ENCODE assay signal across 32 mouse cellular contexts in the genomic region with DNA sequence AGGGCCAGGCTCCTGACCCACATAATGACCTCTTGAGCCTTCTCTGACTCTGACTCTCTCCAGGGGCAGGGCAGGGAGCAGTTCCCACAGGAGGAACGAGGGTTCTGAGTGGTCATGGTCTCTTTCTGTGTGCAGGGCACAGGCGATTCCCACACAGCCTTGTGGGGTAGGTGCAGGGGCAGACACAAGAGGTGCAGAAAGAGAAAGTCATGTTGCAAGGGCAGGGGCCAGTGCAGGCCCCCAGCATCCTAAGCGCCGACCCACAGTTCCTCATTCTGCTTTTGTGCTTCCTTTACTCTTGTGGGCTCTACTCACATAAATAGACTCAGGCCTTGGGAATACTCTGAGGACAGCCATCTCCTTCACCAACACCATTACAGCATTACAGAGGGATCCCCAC. TPM values are rescaled to one million over a fixed set of nuclear protein-coding genes. Genes with fewer than 3 reads are reported as not detected.
DNase-seq lines count a peak whose midpoint lies in the region; ATAC-seq and TF ChIP-seq lines count a peak whose summit lies in the region.
"Had no signal": no experiment of that assay in that cellular context is flagged by ENCODE, and none has a peak within 500 bp of the region (broad histone marks: within the 10 kb centered on the region; RNA-seq: fewer than 3 reads in every experiment).

No protein-coding gene starts in this region.

- DNase-seq in heart, adult 11 months, result peak; percentile 68
- no peak for DNase-seq in heart, adult 8-10 months (ENCODE audit: low spot score)
- no peak for DNase-seq in liver, postnatal 0 days
- DNase-seq in liver, result no peak
- DNase-seq in ovary, postnatal 36 days (ENCODE audit: low spot score), result no peak
- DNase-seq: adrenal gland, postnatal 10 days; adrenal gland, postnatal 36 days; cerebellum, adult 11-12 months; cerebellum, adult 8-10 months; cerebellum, postnatal 10 days; gastrocnemius, postnatal 10 days; gastrocnemius, postnatal 36 days; heart, adult 18-20 months; heart, postnatal 14 days; heart, postnatal 4 days had no signal

- peaks cover 5% of the 10 kb centered on the region for H3K4me1 ChIP-seq in liver, postnatal 0 days (ENCODE audit: insufficient read depth)
- no peaks in the 10 kb centered on the region for H3K4me1 ChIP-seq in forebrain, embryonic 13.5 days
- H3K4me1 ChIP-seq: embryonic facial prominence, embryonic 13.5 days; forebrain, embryonic 12.5 days; heart, embryonic 10.5 days; heart, embryonic 13.5 days; hindbrain, embryonic 13.5 days; intestine, embryonic 15.5 days had no signal

- peak overlapping the region; percentile 8 for H3K4me3 ChIP-seq in liver, postnatal 0 days (ENCODE audit: low read depth, low read length)
- H3K4me3 ChIP-seq in forebrain, embryonic 13.5 days, result no peak overlapping the region
- H3K4me3 ChIP-seq: embryonic facial prominence, embryonic 10.5 days; embryonic facial prominence, embryonic 13.5 days; erythroblast, embryonic 14.5 days; forebrain, embryonic 12.5 days; heart, embryonic 10.5 days; heart, embryonic 13.5 days; hindbrain, embryonic 13.5 days; intestine, embryonic 15.5 days had no signal

- H3K27ac ChIP-seq in liver, postnatal 0 days (ENCODE audit: low read depth), result no peak overlapping the region
- no peak overlapping the region for H3K27ac ChIP-seq in forebrain, embryonic 13.5 days
- H3K27ac ChIP-seq: embryonic facial prominence, embryonic 10.5 days; embryonic facial prominence, embryonic 13.5 days; forebrain, embryonic 12.5 days; heart, embryonic 10.5 days; heart, embryonic 13.5 days; hindbrain, embryonic 13.5 days; intestine, embryonic 15.5 days had no signal

- no peak for TF ChIP-seq CTCF in liver, postnatal 0 days (IDR thresholded peaks at IDR 0.05; ENCODE audit: low read depth)

- H3K4me2 ChIP-seq in liver, postnatal 0 days (ENCODE audit: low read depth, low read length), result peak overlapping the region; percentile 15; the same call in 1 of the 2 replicates
- no peak overlapping the region for H3K4me2 ChIP-seq in forebrain, embryonic 13.5 days
- H3K4me2 ChIP-seq: embryonic facial prominence, embryonic 13.5 days; forebrain, embryonic 12.5 days; heart, embryonic 13.5 days; hindbrain, embryonic 13.5 days; intestine, embryonic 15.5 days had no signal

- no peaks in the 10 kb centered on the region for H3K27me3 ChIP-seq in liver, postnatal 0 days (ENCODE audit: insufficient read depth, low read length)
- H3K27me3 ChIP-seq in forebrain, embryonic 13.5 days, result no peaks in the 10 kb centered on the region
- H3K27me3 ChIP-seq: embryonic facial prominence, embryonic 13.5 days; hindbrain, embryonic 13.5 days; intestine, embryonic 15.5 days had no signal

- no peak for TF ChIP-seq EP300 in liver, postnatal 0 days (IDR thresholded peaks at IDR 0.05; ENCODE audit: low read depth)

- H3K36me3 ChIP-seq in liver, postnatal 0 days (replicated peaks; ENCODE audit: insufficient read depth, low read length), result no peaks in the 10 kb centered on the region
- H3K36me3 ChIP-seq in forebrain, embryonic 13.5 days (ENCODE audit: poor library complexity, severe bottlenecking), result no peaks in the 10 kb centered on the region
- H3K36me3 ChIP-seq: embryonic facial prominence, embryonic 10.5 days; embryonic facial prominence, embryonic 13.5 days; forebrain, embryonic 12.5 days; G1E; heart, embryonic 10.5 days; heart, embryonic 13.5 days; hindbrain, embryonic 13.5 days; intestine, embryonic 15.5 days had no signal

- WGBS in liver, postnatal 0 days (ENCODE audit: insufficient replicate concordance), result 15% methylated on average over 4 of the region's 4 CpGs
- 74% methylated on average over 4 of the region's 4 CpGs for WGBS in forebrain, embryonic 13.5 days

- H3K9ac ChIP-seq in liver, postnatal 0 days (replicated peaks), result no peak overlapping the region
- no peak overlapping the region for H3K9ac ChIP-seq in forebrain, embryonic 13.5 days
- H3K9ac ChIP-seq: embryonic facial prominence, embryonic 13.5 days; forebrain, embryonic 12.5 days; heart, embryonic 13.5 days; hindbrain, embryonic 13.5 days; intestine, embryonic 15.5 days had no signal

- no peak for ATAC-seq in liver, postnatal 0 days
- peak; percentile 71; the same call in 1 of the 2 replicates for ATAC-seq in common myeloid progenitor, adult 5-6 weeks (replicated peaks; ENCODE audit: low read depth, poor library complexity, severe bottlenecking)
- peak; percentile 72 for ATAC-seq in megakaryocyte, adult 5-6 weeks (ENCODE audit: poor library complexity, severe bottlenecking)
- ATAC-seq in forebrain, embryonic 13.5 days, result no peak
- ATAC-seq: forebrain, embryonic 16.5 days; hindbrain, embryonic 16.5 days; intestine, embryonic 15.5 days; Patski had no signal

- no peaks in the 10 kb centered on the region for H3K9me3 ChIP-seq in liver, postnatal 0 days (ENCODE audit: low read length)
- no peaks in the 10 kb centered on the region for H3K9me3 ChIP-seq in forebrain, embryonic 13.5 days (replicated peaks)
- H3K9me3 ChIP-seq: embryonic facial prominence, embryonic 10.5 days; embryonic facial prominence, embryonic 13.5 days; forebrain, embryonic 12.5 days; G1E; heart, embryonic 10.5 days; heart, embryonic 13.5 days; hindbrain, embryonic 13.5 days; intestine, embryonic 15.5 days had no signal

RNA-seq across cellular contexts. Expression of gene 4930438A08Rik, which starts 1.2 kb away (rescaled TPM):
- not detected for total RNA-seq in heart, adult 8-10 months (2022)
- 4.9 and 7.0 TPM in 2 replicates for polyA plus RNA-seq in liver, postnatal 0 days (2015; fragmentation: Nextera tagmentation; extraction: Ambion mirVana)
- total RNA-seq in common myeloid progenitor, adult 5-6 weeks (2017), result 0.41 and 0.92 TPM in 2 replicates
- total RNA-seq in megakaryocyte, adult 5-6 weeks (2015), result 12.5 and 18.7 TPM in 2 replicates
- 23.6 and 30.1 TPM in 2 replicates for total RNA-seq in megakaryocyte, adult 5-6 weeks (2017)
- polyA plus RNA-seq in forebrain, embryonic 13.5 days (2015; fragmentation: Nextera tagmentation; extraction: Ambion mirVana), result not detected in 2 replicates
- total RNA-seq: adrenal gland, adult 18-20 months; adrenal gland, postnatal 36 days; gastrocnemius, adult 18-20 months; gastrocnemius, postnatal 10 days; gastrocnemius, postnatal 36 days; heart, adult 18-20 months; heart, postnatal 14 days; heart, postnatal 4 days had no signal
- polyA plus RNA-seq: embryonic facial prominence, embryonic 10.5 days; embryonic facial prominence, embryonic 13.5 days; erythroblast, embryonic 14.5 days; forebrain, embryonic 12.5 days; forebrain, embryonic 16.5 days; G1E; heart, embryonic 10.5 days; heart, embryonic 13.5 days; intestine, embryonic 15.5 days; Patski had no signal

RNA-seq across cellular contexts. Expression of gene Zfp692, which starts 31.1 kb away (rescaled TPM):
- total RNA-seq in heart, adult 8-10 months (2022), result 1 to 10 TPM; 3.0 to 5.0 (median 3.5) TPM
- 3.3 and 4.0 TPM in 2 replicates for polyA plus RNA-seq in liver, postnatal 0 days (2015; fragmentation: Nextera tagmentation; extraction: Ambion mirVana)
- 15.8 and 19.3 TPM in 2 replicates for total RNA-seq in common myeloid progenitor, adult 5-6 weeks (2017)
- total RNA-seq in megakaryocyte, adult 5-6 weeks (2015), result 5.6 and 9.7 TPM in 2 replicates
- total RNA-seq in megakaryocyte, adult 5-6 weeks (2017), result 8.6 and 9.2 TPM in 2 replicates
- 28.9 and 31.4 TPM in 2 replicates for polyA plus RNA-seq in forebrain, embryonic 13.5 days (2015; fragmentation: Nextera tagmentation; extraction: Ambion mirVana)

RNA-seq across cellular contexts. Expression of gene Zfp672, which starts 54.4 kb away (rescaled TPM):
- 10 to 100 TPM; 41.4 to 45.8 (median 45.2) TPM for total RNA-seq in heart, adult 8-10 months (2022)
- 44.4 and 46.2 TPM in 2 replicates for polyA plus RNA-seq in liver, postnatal 0 days (2015; fragmentation: Nextera tagmentation; extraction: Ambion mirVana)
- total RNA-seq in common myeloid progenitor, adult 5-6 weeks (2017), result 23.0 and 25.8 TPM in 2 replicates
- total RNA-seq in megakaryocyte, adult 5-6 weeks (2015), result 26.9 and 28.8 TPM in 2 replicates
- 14.7 and 19.2 TPM in 2 replicates for total RNA-seq in megakaryocyte, adult 5-6 weeks (2017)
- polyA plus RNA-seq in forebrain, embryonic 13.5 days (2015; fragmentation: Nextera tagmentation; extraction: Ambion mirVana), result 38.1 and 40.5 TPM in 2 replicates

RNA-seq across cellular contexts. Expression of gene Sh3bp5l, which starts 54.8 kb away (rescaled TPM):
- 10 to 100 TPM; 25.4 to 36.8 (median 30.4) TPM for total RNA-seq in heart, adult 8-10 months (2022)
- polyA plus RNA-seq in liver, postnatal 0 days (2015; fragmentation: Nextera tagmentation; extraction: Ambion mirVana), result 10.5 and 11.0 TPM in 2 replicates
- 12.7 and 13.5 TPM in 2 replicates for total RNA-seq in common myeloid progenitor, adult 5-6 weeks (2017)
- total RNA-seq in megakaryocyte, adult 5-6 weeks (2015), result 3.8 and 4.1 TPM in 2 replicates
- 13.6 and 20.5 TPM in 2 replicates for total RNA-seq in megakaryocyte, adult 5-6 weeks (2017)
- 43.9 and 48.0 TPM in 2 replicates for polyA plus RNA-seq in forebrain, embryonic 13.5 days (2015; fragmentation: Nextera tagmentation; extraction: Ambion mirVana)

Comparison
In these comparisons a context has a peak if more than half of its experiments do, and no peak if none do; other contexts are left out.
1. ATAC-seq: peak in common myeloid progenitor, adult 5-6 weeks (single experiment) and megakaryocyte, adult 5-6 weeks (single experiment); none in liver, postnatal 0 days (single experiment) and forebrain, embryonic 13.5 days (single experiment).